Mouse (Mus musculus) gastrocnemius, postnatal 25 days (tissue): ENCODE results near the gene Cnot10. TPM values are rescaled to one million over a fixed set of nuclear protein-coding genes. Genes with fewer than 3 reads are reported as not detected.
"Not testable (repeated sequence)": the region's sequence is repeated elsewhere in the genome, so short reads cannot be mapped to it uniquely, and the experiment has no call there.

Experiments used
- DNase-seq: peaks from one replicate; pipeline ENCODE4 v3.0.0; 2022
- total RNA-seq, 2 experiments: library from RNA; stranded (reverse); gene quantifications; 1 replicate in 1 of 2; 2 replicates in 1 of 2; pipeline ENCODE4 v1.2.3; 2021

Cnot10 gene
- total RNA-seq, 2 experiments from 2014 or later = 13.5 to 14.4 TPM

- DNase-seq = no peak
Measured at GRCm38 (mm10) chr9:114650938-114651634, 11.1 kb upstream of the Cnot10 start.

- no peak for DNase-seq
Measured at GRCm38 (mm10) chr9:114649371-114649770, 9.4 kb upstream of the Cnot10 start.

- not testable (repeated sequence) for DNase-seq
Measured at GRCm38 (mm10) chr9:114648472-114648871, 8.5 kb upstream of the Cnot10 start.

- DNase-seq = no peak
Measured at GRCm38 (mm10) chr9:114647506-114648432, 7.8 kb upstream of the Cnot10 start.

DNA sequence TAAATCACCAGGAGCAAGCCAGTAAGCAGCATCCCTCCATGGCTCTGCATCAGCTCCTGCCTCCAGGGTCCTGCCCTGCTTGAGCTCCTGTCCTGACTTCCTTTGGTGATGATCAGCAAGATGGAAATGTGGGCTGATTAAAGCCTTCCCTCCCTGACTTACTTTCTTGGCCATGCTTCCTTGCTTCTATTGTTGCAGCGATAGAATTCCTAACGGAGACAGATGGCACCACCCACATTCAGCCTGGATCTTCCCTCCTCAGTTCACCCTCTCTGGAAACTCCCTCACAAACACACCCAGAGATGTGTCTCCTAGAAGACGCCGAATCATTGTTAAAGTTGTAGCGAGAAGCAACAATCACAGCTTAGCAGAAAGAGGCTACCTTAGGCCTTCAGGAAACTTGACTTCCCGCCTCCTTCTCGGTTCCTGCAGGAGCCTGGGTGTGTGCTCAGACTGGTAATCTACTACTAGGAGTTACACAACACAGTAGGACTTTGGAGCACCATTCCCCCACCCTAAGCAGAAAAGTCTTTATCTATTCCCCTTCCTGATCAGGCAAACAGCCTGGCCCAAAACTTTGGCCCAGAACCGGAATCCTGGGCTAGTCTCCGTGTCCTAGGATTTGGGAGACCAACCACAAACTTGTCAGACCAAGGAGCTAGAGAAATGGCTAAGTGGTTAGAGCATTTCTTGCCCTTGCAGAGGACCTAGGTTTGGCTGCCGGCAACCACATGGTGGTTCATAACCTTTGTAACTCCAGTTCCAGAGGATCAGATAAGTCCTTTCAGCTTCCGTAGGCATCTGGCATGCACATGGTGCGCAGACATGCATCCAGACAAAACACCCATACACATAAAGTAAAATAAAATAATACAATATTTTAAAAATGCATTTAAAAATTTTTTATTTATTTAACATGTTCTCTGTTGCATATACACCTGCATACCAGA, 6.8 kb upstream of the Cnot10 start:
- DNase-seq = no peak

DNA sequence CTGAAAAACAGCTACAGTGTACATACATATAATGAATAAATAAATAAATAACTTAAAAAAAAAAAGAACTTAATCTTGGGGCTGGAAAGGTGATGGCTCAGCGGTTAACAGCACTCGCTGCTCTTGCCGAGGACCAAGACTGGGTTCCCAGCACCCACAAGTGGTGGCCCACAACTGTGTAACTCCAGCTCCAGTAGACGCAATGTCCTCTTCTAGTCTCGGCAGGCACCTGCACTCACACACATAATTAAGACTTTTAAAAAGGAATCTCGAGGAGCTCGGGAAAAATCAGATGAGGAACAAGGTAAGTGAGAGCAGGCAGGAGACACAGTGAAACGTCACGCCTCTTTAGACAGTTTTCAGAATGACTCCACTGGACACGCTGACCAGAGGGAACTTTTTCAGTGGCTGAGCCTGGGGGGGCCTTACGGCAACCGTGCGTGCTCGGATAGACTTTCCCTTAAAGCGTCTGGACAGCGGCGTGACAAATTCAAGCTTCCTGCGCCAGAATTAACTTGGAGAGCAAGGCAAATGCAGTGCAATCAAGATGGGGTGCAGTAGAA, 717 bp downstream of the Cnot10 start:
- no peak for DNase-seq

- no peak for DNase-seq
Measured at GRCm38 (mm10) chr9:114636751-114637150, 3.2 kb downstream of the Cnot10 start.

DNA sequence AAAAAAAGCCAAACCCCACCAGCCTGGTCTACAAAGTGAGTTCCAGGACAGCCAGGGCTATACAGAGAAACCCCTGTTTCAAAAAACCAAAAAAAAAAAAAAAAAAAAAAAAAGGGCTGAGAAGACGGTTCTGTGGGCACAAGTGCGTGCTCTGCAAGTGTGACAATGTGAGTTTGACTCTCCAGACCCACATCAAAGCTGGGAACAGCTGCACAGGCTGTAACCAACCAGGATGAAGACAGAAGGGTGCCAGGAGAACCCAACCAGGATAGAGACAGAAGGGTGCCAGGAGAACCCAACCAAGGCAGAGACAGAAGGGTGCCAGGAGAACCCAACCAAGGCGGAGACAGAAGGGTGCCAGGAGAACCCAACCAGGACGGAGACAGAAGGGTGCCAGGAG, 3.8 kb downstream of the Cnot10 start:
- no peak for DNase-seq

DNA sequence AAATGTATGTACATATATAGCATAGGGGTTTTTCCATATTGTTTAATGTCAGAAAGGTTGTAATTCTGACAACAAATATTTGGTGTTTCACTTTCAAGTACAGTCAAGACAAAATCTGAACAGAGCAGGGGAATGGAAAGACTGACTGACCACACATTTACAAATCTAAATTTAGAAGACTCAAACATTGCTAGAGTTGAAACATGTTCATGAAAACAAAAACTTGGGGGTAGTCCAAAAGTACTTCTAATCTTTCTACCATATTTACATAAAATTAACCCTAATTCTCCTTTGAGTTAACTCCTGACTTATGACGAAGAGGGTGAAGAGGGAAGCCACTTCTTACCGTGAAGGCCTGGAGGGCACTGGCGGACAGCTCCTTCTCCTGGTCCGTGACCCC, 7.7 kb downstream of the Cnot10 start:
- no peak for DNase-seq

DNA sequence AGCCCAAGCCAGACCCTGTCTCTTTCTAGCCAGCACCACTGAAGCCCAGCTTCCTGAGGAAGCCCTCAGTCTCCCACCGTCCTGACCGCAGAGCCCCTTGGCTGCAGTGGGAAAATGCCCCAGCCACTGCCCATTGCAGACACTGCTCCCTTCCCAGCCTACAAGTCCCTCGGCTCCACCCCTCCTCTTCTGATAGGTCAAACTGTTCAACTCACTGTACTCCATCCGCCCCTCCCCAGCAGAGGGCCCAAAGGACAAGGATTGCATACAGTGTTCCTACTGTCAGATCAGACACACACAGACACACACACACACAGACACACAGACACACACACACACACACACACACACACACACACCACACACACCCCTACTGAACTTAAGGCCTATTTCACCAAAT, 13.3 kb downstream of the Cnot10 start:
- no peak for DNase-seq

GRCm38 (mm10) chr9:114624178-114624577, 15.8 kb downstream of the Cnot10 start:
- DNase-seq = no peak

DNA sequence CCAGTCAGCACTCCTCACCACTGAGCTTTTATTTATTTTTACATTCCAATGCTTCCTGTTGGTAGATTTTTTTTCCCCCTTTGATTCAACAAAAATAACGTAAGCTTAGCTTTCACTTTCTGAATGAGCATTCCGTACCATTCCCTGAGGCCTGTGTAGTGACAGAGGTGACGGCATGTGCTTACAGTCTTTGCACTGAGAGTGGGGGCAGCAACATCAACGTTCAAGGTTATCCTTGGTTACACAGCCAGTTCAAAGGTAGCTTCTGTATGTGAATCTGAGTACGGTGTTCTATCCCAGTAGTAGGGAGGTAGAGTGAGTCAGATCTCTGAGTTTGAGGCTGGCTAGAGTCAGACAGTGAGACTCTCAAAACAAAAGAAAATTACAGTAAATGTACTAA, 18.8 kb downstream of the Cnot10 start:
- DNase-seq = no peak

DNA sequence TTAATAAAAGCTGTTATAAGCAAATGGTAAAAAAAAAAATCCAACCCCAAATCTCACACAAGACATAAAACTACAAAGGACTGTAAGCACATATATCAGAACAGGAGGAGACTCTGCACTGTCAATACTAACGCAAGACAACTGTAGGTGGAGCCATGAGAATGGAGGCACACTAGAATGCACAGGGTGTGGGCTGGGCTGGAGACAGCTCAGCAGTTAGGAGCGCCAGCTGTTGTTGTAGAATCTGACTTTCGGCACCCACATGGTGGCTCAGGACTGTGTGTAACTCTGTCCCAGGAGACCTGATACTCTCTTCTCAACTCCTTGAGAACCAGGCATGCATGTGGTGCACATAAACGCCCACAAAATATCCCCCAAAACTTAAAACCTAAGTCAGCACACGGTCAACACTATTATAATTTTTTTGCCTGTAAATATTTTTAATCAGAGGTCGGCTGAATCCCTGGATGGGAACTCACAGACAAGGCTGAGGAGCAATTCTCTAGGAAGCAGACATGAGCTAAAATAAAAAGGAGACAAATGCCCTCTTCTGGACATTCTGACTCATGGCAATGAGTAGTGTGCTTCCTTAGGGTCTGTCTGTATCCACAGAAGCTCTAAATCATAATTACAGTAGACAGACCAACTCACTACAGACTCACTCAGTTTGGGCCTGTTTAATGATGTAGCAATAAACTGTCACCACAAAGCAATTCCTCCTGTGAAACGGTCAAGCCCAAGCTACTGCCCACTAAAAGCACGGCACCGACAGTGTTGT, 25.6 kb downstream of the Cnot10 start:
- no peak for DNase-seq

GRCm38 (mm10) chr9:114613026-114613425, 27.0 kb downstream of the Cnot10 start:
- DNase-seq = no peak

- no peak for DNase-seq
Measured at GRCm38 (mm10) chr9:114612566-114612965, 27.4 kb downstream of the Cnot10 start.

GRCm38 (mm10) chr9:114610266-114610665, 29.7 kb downstream of the Cnot10 start:
- no peak for DNase-seq

DNA sequence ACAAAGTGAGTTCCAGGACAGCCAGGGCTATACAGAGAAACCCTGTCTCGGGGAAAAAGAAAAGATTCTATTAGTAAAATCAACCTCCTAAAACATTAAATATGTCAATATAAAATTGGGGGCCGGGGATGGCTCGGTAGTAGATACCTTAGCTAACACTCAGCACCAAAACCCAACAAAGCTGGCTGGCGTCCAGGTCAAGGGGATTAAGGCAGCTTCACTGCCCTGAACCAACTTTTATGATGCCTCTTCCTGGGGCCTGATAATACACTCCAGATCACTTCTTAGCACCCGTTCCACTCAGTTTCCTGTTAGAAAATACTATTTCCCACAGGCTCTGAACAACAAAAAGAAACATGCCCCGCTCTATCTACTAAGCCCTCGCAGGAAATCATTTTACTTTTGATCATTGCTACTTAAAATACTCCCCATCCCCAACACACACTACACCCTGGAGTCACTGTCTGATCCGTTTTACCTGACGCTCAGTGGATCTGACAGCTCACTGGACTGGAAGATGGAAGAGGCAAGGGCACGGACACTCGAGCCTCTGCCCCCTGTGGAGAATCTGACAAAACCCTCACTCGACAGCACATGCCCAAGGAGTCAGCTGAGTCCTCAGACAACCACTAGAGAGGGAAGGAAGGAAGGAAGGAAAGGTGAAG, 36.0 kb downstream of the Cnot10 start:
- DNase-seq = no peak

GRCm38 (mm10) chr9:114601096-114601495, 38.9 kb downstream of the Cnot10 start:
- DNase-seq = no peak

GRCm38 (mm10) chr9:114585017-114585345, 55.0 kb downstream of the Cnot10 start:
- no peak for DNase-seq

DNA sequence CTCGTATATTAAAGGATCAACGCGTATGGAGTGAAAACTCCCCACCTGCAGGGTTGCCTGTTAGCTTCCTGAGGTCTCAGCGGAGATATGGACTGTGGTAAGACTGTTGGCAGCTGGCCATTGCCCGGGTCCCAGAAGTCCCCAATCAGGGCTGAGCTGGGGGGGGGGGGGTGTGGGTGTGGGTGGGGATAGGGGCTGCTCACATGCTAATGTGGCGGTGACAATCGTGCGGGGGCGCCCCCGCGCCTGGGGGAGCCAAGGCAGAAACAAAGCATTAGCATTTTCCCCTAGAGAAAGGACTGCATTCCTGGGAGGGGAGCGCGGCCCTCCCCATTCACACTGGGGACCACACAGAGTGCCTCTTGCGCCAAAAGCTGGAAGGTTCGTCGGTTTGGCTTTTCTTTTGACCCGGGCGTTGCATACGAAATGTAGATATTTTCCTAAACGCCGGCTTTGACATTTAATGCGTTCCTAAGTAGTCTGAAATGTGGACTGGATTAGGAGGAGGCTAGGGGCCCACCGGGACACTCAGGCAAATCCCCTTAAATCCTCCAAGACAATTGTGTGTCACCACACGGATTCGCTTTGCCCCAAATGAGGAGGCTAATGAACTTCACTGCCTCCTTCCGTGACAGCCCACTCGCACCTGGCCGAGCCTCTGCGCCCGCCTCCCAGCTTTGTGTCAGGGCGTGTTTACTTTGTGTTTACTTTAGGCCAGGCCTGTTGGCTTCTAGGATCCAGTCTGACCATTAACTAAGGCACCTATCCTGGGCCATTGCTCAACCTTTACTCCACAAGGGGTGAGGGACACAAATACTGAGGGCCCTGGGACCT, 55.6 kb downstream of the Cnot10 start:
- DNase-seq = no peak
